Mouse (Mus musculus) embryonic fibroblast, embryonic 13.5 days (primary cell): ENCODE data around the gene Vcam1. TPM values are rescaled to one million over a fixed set of nuclear protein-coding genes. Genes with fewer than 3 reads are reported as not detected.

Source experiments
- H3K27ac ChIP-seq: 2 replicates; pipeline ENCODE4 v1.5.1; 2012; ENCODE audit warnings: low read length, control low read depth, inconsistent platforms; ENCODE audit not compliant: insufficient read depth
- H3K4me1 ChIP-seq: 2 replicates; pipeline ENCODE4 v1.6.1; 2011; ENCODE audit warnings: low read length; ENCODE audit not compliant: control insufficient read depth, insufficient read depth
- H3K4me3 ChIP-seq: 2 replicates; pipeline ENCODE4 v1.5.1; 2011; ENCODE audit warnings: mild to moderate bottlenecking, control low read depth, low read length; ENCODE audit not compliant: insufficient read depth
- CTCF ChIP-seq: IDR thresholded peaks from 2 replicates; pipeline ENCODE4 v1.5.1; 2011; ENCODE audit warnings: mild to moderate bottlenecking, control low read depth, low read length, moderate library complexity, borderline replicate concordance; ENCODE audit not compliant: insufficient read depth
- POLR2A ChIP-seq: IDR thresholded peaks from 2 replicates; pipeline ENCODE4 v1.6.1; 2011; ENCODE audit warnings: low read depth, mild to moderate bottlenecking, control low read depth, low read length, moderate library complexity
- polyA plus RNA-seq: library from polyadenylated mRNA; stranded (reverse); fragments of >200 nt; gene quantifications from 2 replicates; pipeline ENCODE4 v1.2.4, GENCODE M21; 2011; ENCODE audit warnings: low read depth; ENCODE audit not compliant: missing spikeins, insufficient read length

Vcam1 gene
- polyA plus RNA-seq = 114 and 127 TPM in 2 replicates

DNA sequence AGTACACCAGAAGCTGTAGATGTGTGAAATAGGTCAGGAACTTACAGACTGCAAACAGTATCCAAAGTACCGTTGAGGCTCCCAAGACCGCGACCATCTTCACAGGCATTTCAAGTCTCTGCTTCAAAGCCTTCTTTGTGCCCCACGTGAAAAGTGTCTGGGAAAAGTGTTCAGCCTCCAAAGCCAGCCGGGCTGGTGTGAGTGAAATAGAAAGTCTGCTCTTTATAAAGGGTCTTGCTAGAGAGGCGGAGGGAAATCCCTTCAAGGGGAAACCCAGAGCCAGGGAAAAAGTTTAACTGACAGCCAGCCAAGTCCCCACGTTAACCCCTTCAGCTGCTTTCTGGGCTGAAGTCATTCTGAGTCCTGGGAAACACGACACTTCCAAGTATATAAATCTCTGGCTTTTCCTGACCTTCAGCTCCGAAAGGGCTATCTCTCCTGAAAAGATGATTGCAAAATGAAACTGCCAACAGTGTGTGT is at the start of gene Vcam1:
Gene Vcam1 (minus strand): TSS at position 430 of the 480 bp plus-strand sequence.
- H3K4me1 ChIP-seq = peaks cover 2% of the 10 kb centered on the region; the same call in 1 of the 2 replicates
- H3K27ac ChIP-seq = peak within 1 kb of the TSS; percentile 86
- no peak for TF ChIP-seq CTCF
- peak; percentile 91 for TF ChIP-seq POLR2A
- peak within 1 kb of the TSS; percentile 59 for H3K4me3 ChIP-seq

DNA sequence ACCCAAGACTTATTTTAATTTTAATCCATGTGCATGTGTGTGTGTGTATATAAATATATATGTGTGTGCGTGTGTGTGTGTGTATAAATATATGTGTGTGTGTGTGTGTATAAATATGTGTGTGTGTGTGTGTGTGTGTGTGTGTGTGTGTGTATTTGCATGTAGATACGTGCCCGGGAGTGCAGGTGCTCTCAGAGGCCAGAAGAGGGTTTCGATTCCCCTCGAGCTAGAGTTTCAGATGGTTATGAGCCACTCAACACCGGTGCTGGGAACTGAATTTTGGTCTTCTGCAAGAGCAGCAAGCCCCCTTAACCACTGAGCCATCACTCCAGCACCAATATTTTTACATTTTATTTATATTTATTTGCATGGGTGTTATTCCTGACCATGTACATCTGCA is 45.6 kb upstream of the Vcam1 start:
- Histone ChIP-seq H3K4me1 (no peaks in the 10 kb centered on the region), H3K27ac (no peak overlapping the region), H3K4me3 (no peak overlapping the region)
- TF ChIP-seq POLR2A (no peak), CTCF (no peak)

DNA sequence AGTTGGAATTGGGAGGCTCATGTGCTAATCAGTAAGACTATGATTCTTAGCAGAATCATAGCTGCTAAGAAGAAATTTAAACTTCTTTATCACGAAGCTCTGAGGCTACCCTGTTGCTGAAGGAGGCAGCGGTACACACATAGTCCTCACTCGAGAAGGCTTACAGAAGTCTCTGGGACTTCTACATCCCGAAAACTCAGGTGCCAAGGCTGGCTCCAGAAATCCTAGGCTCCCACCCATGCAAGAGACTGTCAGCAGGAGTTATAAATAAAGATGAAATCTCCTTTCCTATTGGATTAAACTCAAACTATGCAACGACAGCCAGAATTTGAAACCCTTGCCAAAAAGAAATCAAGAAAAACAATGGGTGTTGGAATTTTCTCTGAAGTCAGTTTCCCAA is 42.0 kb upstream of the Vcam1 start:
- Histone ChIP-seq H3K4me1 (no peaks in the 10 kb centered on the region), H3K27ac (no peak overlapping the region), H3K4me3 (no peak overlapping the region)
- TF ChIP-seq POLR2A (no peak), CTCF (no peak)

DNA sequence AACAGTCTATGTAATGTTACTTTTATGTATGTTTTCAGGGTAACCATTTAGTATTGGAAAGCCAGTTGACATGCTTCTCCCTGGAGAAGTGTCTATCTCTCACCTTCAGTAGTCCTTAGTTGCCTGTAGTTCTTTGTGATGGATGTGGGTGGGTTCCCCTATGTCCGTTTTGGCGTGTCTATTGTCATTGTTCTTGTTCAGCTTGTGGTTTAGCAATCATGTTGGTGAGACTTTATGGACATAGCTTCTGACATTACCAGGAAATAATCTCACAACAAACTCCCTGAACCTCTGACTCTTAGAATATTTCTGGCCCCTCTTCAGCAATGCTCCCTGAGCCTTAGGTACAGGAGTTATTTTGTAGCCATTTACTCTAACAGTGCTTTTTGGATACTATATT is 38.6 kb upstream of the Vcam1 start:
- no peak for TF ChIP-seq CTCF
- no peak for TF ChIP-seq POLR2A
- Histone ChIP-seq H3K4me3 (no peak overlapping the region), H3K4me1 (no peaks in the 10 kb centered on the region), H3K27ac (no peak overlapping the region)

DNA sequence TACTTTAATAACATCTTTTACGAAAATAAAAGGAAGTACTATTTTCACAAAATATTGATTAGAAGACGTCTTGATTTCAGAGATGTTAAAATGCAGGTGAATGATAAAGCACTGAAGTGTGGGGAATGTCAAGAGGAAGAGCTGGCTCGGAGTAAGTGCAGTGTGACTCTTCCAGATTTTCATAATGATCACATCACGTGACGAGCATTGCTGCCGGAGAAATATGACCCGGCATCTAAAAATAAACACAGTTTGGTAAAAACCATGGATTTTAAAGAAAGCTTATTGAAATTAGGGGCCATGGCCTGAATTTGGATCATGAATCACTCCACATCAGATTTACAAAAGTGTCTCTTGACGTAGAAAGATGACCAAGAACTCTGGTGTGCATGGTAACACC is 36.8 kb upstream of the Vcam1 start:
- H3K4me3 ChIP-seq = no peak overlapping the region
- no peaks in the 10 kb centered on the region for H3K4me1 ChIP-seq
- no peak overlapping the region for H3K27ac ChIP-seq
- TF ChIP-seq CTCF (no peak), POLR2A (no peak)

DNA sequence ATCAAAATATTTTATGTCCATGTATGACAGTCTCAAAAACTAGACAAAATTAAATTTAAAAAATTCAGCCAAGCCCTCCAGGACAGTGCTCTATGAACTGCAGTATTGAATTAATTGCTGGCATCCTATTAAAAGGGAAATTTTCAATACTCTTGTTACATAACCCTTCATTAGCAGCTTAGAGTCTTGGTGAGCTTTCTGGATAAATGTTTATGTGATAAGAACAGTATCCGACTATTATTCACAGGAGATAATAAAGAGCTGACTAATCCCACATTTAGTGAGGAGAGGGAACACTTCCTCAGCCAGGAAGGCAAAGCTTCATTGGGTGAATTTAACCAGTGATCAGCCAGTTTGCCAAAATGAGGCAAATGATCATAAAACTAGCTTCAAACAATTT is 35.5 kb upstream of the Vcam1 start:
- Histone ChIP-seq H3K4me3 (no peak overlapping the region), H3K4me1 (no peaks in the 10 kb centered on the region), H3K27ac (no peak overlapping the region)
- no peak for TF ChIP-seq POLR2A
- TF ChIP-seq CTCF = no peak

DNA sequence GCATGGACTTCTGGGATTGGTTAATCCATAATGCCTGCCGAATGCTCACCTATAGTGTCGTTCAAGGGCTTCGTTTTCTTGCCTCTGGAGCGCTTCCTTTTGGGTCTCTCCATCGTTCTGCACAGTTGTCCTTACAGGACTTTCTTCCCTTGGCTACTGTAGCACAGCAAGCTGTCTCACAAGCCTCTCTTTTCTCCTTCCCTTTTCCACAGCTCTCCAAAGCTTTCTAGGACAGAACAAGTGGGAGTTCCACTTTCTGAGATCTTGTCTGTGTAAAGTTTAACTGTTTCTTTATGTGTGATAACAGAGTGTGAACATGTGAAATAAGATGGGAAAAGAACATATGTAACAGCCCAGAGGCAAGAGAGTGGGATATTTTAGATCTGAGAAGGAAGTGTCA is 34.0 kb upstream of the Vcam1 start:
- no peak overlapping the region for H3K4me3 ChIP-seq
- TF ChIP-seq CTCF (no peak), POLR2A (no peak)
- no peaks in the 10 kb centered on the region for H3K4me1 ChIP-seq
- no peak overlapping the region for H3K27ac ChIP-seq

DNA sequence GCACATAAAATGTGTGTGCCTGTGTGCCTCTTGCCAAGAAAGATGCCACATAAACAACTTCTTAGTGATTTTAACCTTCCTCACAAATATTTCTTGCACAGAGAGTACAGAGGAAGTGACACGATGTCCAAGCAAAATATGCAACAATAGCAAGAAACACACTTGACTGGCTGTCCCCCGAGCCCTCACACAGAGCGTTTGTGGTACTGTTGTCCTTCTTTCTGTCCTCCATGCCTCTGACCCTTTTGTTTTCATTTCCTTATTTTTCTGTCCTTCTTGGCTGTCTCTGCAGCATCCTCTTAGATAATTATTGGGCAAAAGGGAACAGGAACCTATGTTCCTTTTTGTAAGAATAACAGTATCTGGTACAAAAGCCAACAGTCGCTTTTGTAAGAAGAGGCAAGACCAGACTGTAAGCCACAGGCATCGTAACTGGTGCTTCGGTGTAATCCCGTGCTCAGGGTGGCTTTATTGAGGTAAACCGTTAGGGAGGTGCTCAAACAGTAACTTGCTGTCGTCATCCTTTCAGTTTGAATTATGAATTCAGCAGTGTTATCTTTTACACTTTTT is 32.7 kb upstream of the Vcam1 start:
- H3K4me3 ChIP-seq = no peak overlapping the region

DNA sequence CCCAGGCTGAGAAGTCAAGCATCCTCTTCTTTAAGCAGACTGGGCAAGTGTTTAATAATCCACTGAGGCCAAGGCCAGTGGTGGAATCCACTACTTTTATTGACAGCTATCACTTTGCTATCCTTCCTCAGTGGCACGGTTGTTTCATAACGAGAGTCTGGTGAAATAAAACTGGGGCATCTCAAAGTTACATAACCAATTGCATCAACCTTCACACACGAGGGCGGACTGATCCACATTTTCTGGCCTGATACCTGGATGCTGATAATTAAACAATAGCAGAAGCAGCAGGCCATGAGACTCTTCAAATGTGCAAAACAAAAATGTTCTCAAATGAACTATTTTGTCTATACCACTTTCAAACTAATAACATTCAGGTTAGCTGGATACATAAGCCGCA is 29.9 kb upstream of the Vcam1 start:
- H3K27ac ChIP-seq = no peak overlapping the region
- H3K4me3 ChIP-seq = no peak overlapping the region
- no peaks in the 10 kb centered on the region for H3K4me1 ChIP-seq
- TF ChIP-seq CTCF = no peak

More for the DNA sequence above, 32.7 kb upstream of the Vcam1 start:
- Histone ChIP-seq H3K27ac (no peak overlapping the region), H3K4me1 (no peaks in the 10 kb centered on the region)
- TF ChIP-seq CTCF = no peak
- TF ChIP-seq POLR2A = no peak

DNA sequence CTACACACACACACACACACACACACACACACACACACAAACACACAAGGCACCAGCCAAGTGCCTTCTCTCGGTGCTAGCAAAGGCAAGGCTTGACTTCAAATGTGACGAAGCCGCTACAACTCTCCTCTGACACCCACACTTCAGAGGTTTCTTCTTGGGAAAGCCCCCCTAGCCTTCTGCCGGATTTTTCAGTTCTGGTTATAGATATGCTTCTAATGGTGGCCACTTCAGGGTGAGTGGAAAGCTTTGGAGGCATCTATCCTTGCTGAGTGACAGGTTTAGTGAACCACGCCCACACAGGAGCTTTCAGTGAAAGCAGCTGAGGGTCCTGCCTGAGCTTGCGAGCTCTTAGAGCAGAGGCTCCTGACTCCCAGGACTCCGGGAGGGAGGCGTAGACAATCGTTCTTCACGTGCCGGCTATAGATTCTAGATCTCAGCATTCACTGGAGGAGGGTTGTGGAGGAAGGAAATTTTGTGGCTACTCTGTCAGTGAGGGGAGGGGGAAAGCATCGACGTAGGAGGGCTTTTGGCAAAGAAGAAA is 28.0 kb upstream of the Vcam1 start:
- Histone ChIP-seq H3K4me1 (no peaks in the 10 kb centered on the region), H3K4me3 (no peak overlapping the region), H3K27ac (no peak overlapping the region)
- no peak for TF ChIP-seq CTCF
- TF ChIP-seq POLR2A = no peak
